Mouse (Mus musculus): ENCODE measurements around the gene Htra2. TPM values are rescaled to one million over a fixed set of nuclear protein-coding genes. Genes with fewer than 3 reads are reported as not detected.

Gene Htra2
- total RNA-seq, 2 experiments from 2014 or later: 34.2 to 35.4 TPM

- intact Hi-C loops (cut with DNase I): no loop called here
- no peak for DNase-seq
Observed at GRCm38 (mm10) chr6:83071220-83071619, 16.1 kb upstream of the Htra2 start.

- peak; percentile 30 to 71 for DNase-seq
Observed at GRCm38 (mm10) chr6:83070311-83071219, 15.5 kb upstream of the Htra2 start.

GRCm38 (mm10) chr6:83070247-83070310, 15.0 kb upstream of the Htra2 start, which contains the start of gene Tlx2:
TSS of gene Tlx2 (minus strand) at chr6:83070293.
- DNase-seq: no peak
- intact Hi-C loops (cut with DNase I): no loop called here

More at GRCm38 (mm10) chr6:83070311-83071219, 15.5 kb upstream of the Htra2 start:
- intact Hi-C loops (cut with DNase I): no loop called here

- intact Hi-C loops (cut with DNase I): no loop called here
- peak in 1 of 2 experiments; percentile 28 for DNase-seq
Observed at GRCm38 (mm10) chr6:83069488-83070246, 14.6 kb upstream of the Htra2 start.

- DNase-seq: no peak
- intact Hi-C loops (cut with DNase I): no loop called here
Observed at GRCm38 (mm10) chr6:83068706-83069487, 13.8 kb upstream of the Htra2 start.

GRCm38 (mm10) chr6:83068221-83068620, 13.1 kb upstream of the Htra2 start:
- DNase-seq: no peak
- intact Hi-C loops (cut with DNase I): no loop called here

- intact Hi-C loops (cut with DNase I): no loop called here
- no peak for DNase-seq
Observed at GRCm38 (mm10) chr6:83066441-83066840, 11.4 kb upstream of the Htra2 start.

GRCm38 (mm10) chr6:83065995-83066394, 10.9 kb upstream of the Htra2 start:
- no peak for DNase-seq

GRCm38 (mm10) chr6:83058725-83059124, 3.7 kb upstream of the Htra2 start:
- no peak for DNase-seq
- intact Hi-C loops (cut with DNase I): no loop called here

More at GRCm38 (mm10) chr6:83065995-83066394, 10.9 kb upstream of the Htra2 start:
- intact Hi-C loops (cut with DNase I): no loop called here

- intact Hi-C loops (cut with DNase I): no loop called here
- DNase-seq: no peak
Observed at GRCm38 (mm10) chr6:83057790-83058189, 2.7 kb upstream of the Htra2 start, which contains the start of gene Dqx1. TSS of gene Dqx1 (plus strand) at chr6:83057844.

GRCm38 (mm10) chr6:83054074-83054851, 810 bp downstream of the Htra2 start, which contains the start of gene Aup1:
TSS of gene Aup1 (plus strand) at chr6:83054521.
- intact Hi-C loops (cut with DNase I): loop anchor here (1.0 to 5.0 kb wide), 4 partner anchors 24 to 363 kb away; partner anchors contain the start of genes Ccdc142 and Gm42688
- peak; percentile 95 for DNase-seq

GRCm38 (mm10) chr6:83053136-83053960, 1.7 kb downstream of the Htra2 start:
- peak; percentile 32 to 36 for DNase-seq
- intact Hi-C loops (cut with DNase I): loop anchor here (5.0 kb wide), 1 partner anchor 364 kb away; no protein-coding TSS in a partner anchor

GRCm38 (mm10) chr6:83049367-83049766, 5.7 kb downstream of the Htra2 start:
- DNase-seq: no peak
- intact Hi-C loops (cut with DNase I): no loop called here

- intact Hi-C loops (cut with DNase I): no loop called here
- DNase-seq: peak; percentile 38 to 39
Observed at GRCm38 (mm10) chr6:83044742-83045141, 10.3 kb downstream of the Htra2 start.

GRCm38 (mm10) chr6:83043993-83044392, 11.1 kb downstream of the Htra2 start:
- no peak for DNase-seq
- intact Hi-C loops (cut with DNase I): no loop called here

GRCm38 (mm10) chr6:83043561-83043960, 11.5 kb downstream of the Htra2 start:
- intact Hi-C loops (cut with DNase I): no loop called here
- no peak for DNase-seq

GRCm38 (mm10) chr6:83040601-83041000, 14.5 kb downstream of the Htra2 start:
- intact Hi-C loops (cut with DNase I): no loop called here
- DNase-seq: no peak

GRCm38 (mm10) chr6:83038496-83039012, 16.5 kb downstream of the Htra2 start:
- intact Hi-C loops (cut with DNase I): no loop called here

GRCm38 (mm10) chr6:83037188-83037587, 17.9 kb downstream of the Htra2 start:
- intact Hi-C loops (cut with DNase I): no loop called here

More at GRCm38 (mm10) chr6:83038496-83039012, 16.5 kb downstream of the Htra2 start:
- DNase-seq: peak; percentile 90 to 96

More at GRCm38 (mm10) chr6:83037188-83037587, 17.9 kb downstream of the Htra2 start:
- DNase-seq: no peak

Measured in heart, postnatal 36 days (tissue).